Mouse (Mus musculus) heart, adult 2 months (tissue): Measurements from ENCODE around the gene Rps10.

Source experiments
- CTCF ChIP-seq: fragments of 200-600 bp; IDR thresholded peaks from 2 replicates; pipeline ENCODE4 v1.8.1; 2022; ENCODE audit warnings: antibody characterized with exemption, mild to moderate bottlenecking, moderate library complexity
- POLR2A ChIP-seq: fragments of 200-500 bp; IDR thresholded peaks from 2 replicates; pipeline ENCODE4 v1.6.1; 2011; ENCODE audit warnings: mild to moderate bottlenecking, low read depth, low read length, control low read depth; ENCODE audit not compliant: insufficient read depth

DNA sequence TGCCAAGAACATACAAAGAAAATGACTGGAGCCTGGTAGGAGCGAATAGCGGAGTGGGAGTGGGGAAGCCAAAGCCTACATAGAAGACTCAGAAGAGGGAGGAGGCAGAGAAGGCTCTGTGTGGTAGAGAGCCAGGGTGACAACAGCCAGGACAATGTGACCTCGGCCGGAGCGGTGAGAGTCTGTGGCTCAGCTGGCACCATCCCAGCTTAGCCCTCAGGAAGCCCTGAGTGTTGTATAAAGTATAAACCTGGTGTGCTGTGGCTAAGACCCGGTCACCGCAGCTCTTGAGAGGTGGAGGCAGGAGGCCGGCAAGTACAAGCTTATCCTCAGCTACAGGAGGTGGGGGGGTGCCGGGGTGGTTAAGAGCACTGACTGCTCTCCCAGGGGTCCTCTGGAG is 864 bp upstream of the Rps10 start:
- no peak for TF ChIP-seq POLR2A
- TF ChIP-seq CTCF, result no peak
